Mouse (Mus musculus) intestine, embryonic 14.5 days (tissue): ENCODE data around the gene Gsta1. TPM values are rescaled to one million over a fixed set of nuclear protein-coding genes. Genes with fewer than 3 reads are reported as not detected.
"Not testable (repeated sequence)": the region's sequence is repeated elsewhere in the genome, so short reads cannot be mapped to it uniquely, and the experiment has no call there.

Source experiments
- ATAC-seq: fragments of 200-750 bp; cut with Nextera tagmentation; replicated peaks from 2 replicates; pipeline ENCODE4 v1.8.0; 2017; ENCODE audit warnings: low read depth, moderate number of reproducible peaks, moderate TSS enrichment, moderate library complexity; ENCODE audit not compliant: low FRiP score, low TSS enrichment
- DNase-seq: peaks from one replicate; pipeline ENCODE4 v3.0.0-alpha.2; 2018; ENCODE audit warnings: low spot score
- H3K27ac ChIP-seq: fragments of 300-500 bp; sonication (generic); 2 replicates; pipeline ENCODE4 v1.5.1; 2014; ENCODE audit warnings: low read depth, mild to moderate bottlenecking, control low read depth
- H3K27me3 ChIP-seq: fragments of 300-500 bp; sonication (generic); replicated peaks from 2 replicates; pipeline ENCODE4 v1.6.1; 2014; ENCODE audit warnings: low read length, control low read depth; ENCODE audit not compliant: control insufficient read depth, insufficient read depth
- H3K36me3 ChIP-seq: fragments of 300-500 bp; sonication (generic); 2 replicates; pipeline ENCODE4 v1.6.1; 2014; ENCODE audit warnings: low read length, control low read depth; ENCODE audit not compliant: control insufficient read depth, insufficient read depth
- H3K4me1 ChIP-seq: fragments of 300-500 bp; sonication (generic); replicated peaks from 2 replicates; pipeline ENCODE4 v1.6.1; 2014; ENCODE audit warnings: low read length, control low read depth, mixed read lengths; ENCODE audit not compliant: control insufficient read depth, insufficient read depth
- H3K4me2 ChIP-seq: fragments of 300-500 bp; sonication (generic); 2 replicates; pipeline ENCODE4 v1.6.1; 2014; ENCODE audit warnings: low read length
- H3K4me3 ChIP-seq: fragments of 300-500 bp; sonication (generic); 2 replicates; pipeline ENCODE4 v1.5.1; 2014; ENCODE audit warnings: low read depth, low read length, control low read depth, mixed read lengths
- H3K9ac ChIP-seq: fragments of 300-500 bp; sonication (generic); 2 replicates; pipeline ENCODE4 v1.6.1; 2014; ENCODE audit warnings: mild to moderate bottlenecking, low read length
- H3K9me3 ChIP-seq: fragments of 300-500 bp; sonication (generic); 2 replicates; pipeline ENCODE4 v1.6.1; 2016; ENCODE audit warnings: low read length, control low read depth; ENCODE audit not compliant: control insufficient read depth
- WGBS: fragments of 180-500 bp; shearing (Covaris S2); extraction: QIAGEN DNeasy Blood & Tissue Kit; methylation state at CpG from one replicate; pipeline ENCODE4 v1.1.7; 2014; 5-methylcytosine and 5-hydroxymethylcytosine counted together
- polyA plus RNA-seq: library from polyadenylated mRNA; unstranded; fragments of >200 nt; fragmentation: Nextera tagmentation; extraction: Ambion mirVana; gene quantifications from 2 replicates; pipeline ENCODE4 v1.2.1, GENCODE M21; 2014

The Gsta1 gene
- polyA plus RNA-seq, 1 experiment from 2014 or later = 3.1 TPM

GRCm38 (mm10) chr9:78223221-78223902, 7.1 kb upstream of the Gsta1 start:
- Histone ChIP-seq H3K9me3 (no peaks in the 10 kb centered on the region), H3K27ac (no peak overlapping the region), H3K4me1 (no peaks in the 10 kb centered on the region; the same call in 1 of the 2 replicates), H3K4me2 (no peak overlapping the region), H3K4me3 (no peak overlapping the region), H3K27me3 (no peaks in the 10 kb centered on the region), H3K9ac (no peak overlapping the region), H3K36me3 (no peaks in the 10 kb centered on the region)
- DNase-seq (peak; percentile 52), ATAC-seq (no peak)
- WGBS = 71% methylated on average over 10 of the region's 10 CpGs

- WGBS = 89% methylated on average over 2 of the region's 2 CpGs
Observed at GRCm38 (mm10) chr9:78224418-78224817, 6.0 kb upstream of the Gsta1 start.

GRCm38 (mm10) chr9:78225304-78225703, 5.2 kb upstream of the Gsta1 start:
- no peaks in the 10 kb centered on the region for H3K27me3 ChIP-seq
- no peaks in the 10 kb centered on the region for H3K36me3 ChIP-seq
- no peak overlapping the region for H3K9ac ChIP-seq
- H3K27ac ChIP-seq = no peak overlapping the region
- H3K4me3 ChIP-seq = no peak overlapping the region
- no peaks in the 10 kb centered on the region for H3K9me3 ChIP-seq
- no peak for ATAC-seq
- DNase-seq = peak; percentile 42
- no peaks in the 10 kb centered on the region; the same call in 1 of the 2 replicates for H3K4me1 ChIP-seq
- WGBS = 80% methylated on average over 11 of the region's 11 CpGs
- H3K4me2 ChIP-seq = no peak overlapping the region

More at GRCm38 (mm10) chr9:78224418-78224817, 6.0 kb upstream of the Gsta1 start:
- H3K4me2 ChIP-seq = no peak overlapping the region
- H3K9ac ChIP-seq = no peak overlapping the region
- DNase-seq (peak; percentile 48), ATAC-seq (no peak)
- H3K36me3 ChIP-seq = no peaks in the 10 kb centered on the region
- no peaks in the 10 kb centered on the region; the same call in 1 of the 2 replicates for H3K4me1 ChIP-seq
- no peak overlapping the region for H3K4me3 ChIP-seq
- H3K27me3 ChIP-seq = no peaks in the 10 kb centered on the region
- H3K9me3 ChIP-seq = no peaks in the 10 kb centered on the region
- no peak overlapping the region for H3K27ac ChIP-seq

GRCm38 (mm10) chr9:78228122-78228521, 2.3 kb upstream of the Gsta1 start:
- DNase-seq (peak; percentile 20), ATAC-seq (no peak)
- H3K27me3 ChIP-seq = no peaks in the 10 kb centered on the region
- no peak overlapping the region for H3K4me3 ChIP-seq
- no peaks in the 10 kb centered on the region for H3K36me3 ChIP-seq
- no peaks in the 10 kb centered on the region for H3K9me3 ChIP-seq
- H3K27ac ChIP-seq = no peak overlapping the region
- 93% methylated on average over 2 of the region's 2 CpGs for WGBS
- H3K4me2 ChIP-seq = no peak overlapping the region
- H3K9ac ChIP-seq = no peak overlapping the region
- no peaks in the 10 kb centered on the region; the same call in 1 of the 2 replicates for H3K4me1 ChIP-seq

- H3K27ac ChIP-seq, H3K9ac ChIP-seq, H3K27me3 ChIP-seq, H3K4me2 ChIP-seq, H3K4me3 ChIP-seq, H3K36me3 ChIP-seq, H3K9me3 ChIP-seq, H3K4me1 ChIP-seq: not testable (repeated sequence)
- ATAC-seq = peak; percentile 63; the same call in 1 of the 2 replicates
- 57% methylated on average over 3 of the region's 3 CpGs for WGBS
- DNase-seq = peak; percentile 21
Observed at GRCm38 (mm10) chr9:78229658-78230057, 798 bp upstream of the Gsta1 start.

GRCm38 (mm10) chr9:78233121-78233695, 2.8 kb downstream of the Gsta1 start:
- not testable (repeated sequence) for H3K27me3 ChIP-seq, H3K36me3 ChIP-seq, H3K4me2 ChIP-seq, DNase-seq, H3K4me1 ChIP-seq, H3K9me3 ChIP-seq, ATAC-seq, H3K9ac ChIP-seq, H3K27ac ChIP-seq, H3K4me3 ChIP-seq
- WGBS = no CpG with 5 or more reads among the region's 10 CpGs

GRCm38 (mm10) chr9:78255683-78256470, 25.4 kb downstream of the Gsta1 start:
- H3K4me2 ChIP-seq, H3K36me3 ChIP-seq, H3K27me3 ChIP-seq, H3K4me1 ChIP-seq, H3K27ac ChIP-seq, DNase-seq, H3K4me3 ChIP-seq, H3K9ac ChIP-seq, H3K9me3 ChIP-seq: not testable (repeated sequence)
- WGBS = 64% methylated on average over 4 of the region's 4 CpGs
- ATAC-seq = peak; percentile 81; the same call in 1 of the 2 replicates

- H3K27ac ChIP-seq, DNase-seq: not testable (repeated sequence)
Observed at GRCm38 (mm10) chr9:78256914-78257313, 26.5 kb downstream of the Gsta1 start, which contains the start of gene Gm3776. Gm3776 (plus strand) TSS chr9:78257129.

More at GRCm38 (mm10) chr9:78256914-78257313, 26.5 kb downstream of the Gsta1 start, which contains the start of gene Gm3776:
- not testable (repeated sequence) for ATAC-seq, H3K36me3 ChIP-seq, H3K4me3 ChIP-seq, H3K4me1 ChIP-seq, H3K27me3 ChIP-seq, H3K9ac ChIP-seq, H3K9me3 ChIP-seq, H3K4me2 ChIP-seq
- WGBS = 72% methylated on average over 1 of the region's 3 CpGs
